Mouse (Mus musculus) forebrain, embryonic 12.5 days (tissue): ENCODE data around the gene Asb15. TPM values are rescaled to one million over a fixed set of nuclear protein-coding genes. Genes with fewer than 3 reads are reported as not detected.
A peak's percentile ranks its signal among the peaks of the same experiment; 100 is the strongest.

Experiments
- ATAC-seq: fragments of 200-750 bp; cut with Nextera tagmentation; 2 replicates; pipeline ENCODE4 v1.8.0; 2017; ENCODE audit warnings: moderate TSS enrichment; ENCODE audit not compliant: low FRiP score
- H3K27ac ChIP-seq: fragments of 300-500 bp; sonication (generic); 2 replicates; pipeline ENCODE4 v1.5.1; 2016; ENCODE audit warnings: mild to moderate bottlenecking
- H3K27me3 ChIP-seq: fragments of 300-500 bp; sonication (generic); 2 replicates; pipeline ENCODE4 v1.6.1; 2016; ENCODE audit warnings: mild to moderate bottlenecking
- H3K36me3 ChIP-seq: fragments of 300-500 bp; sonication (generic); replicated peaks from 2 replicates; pipeline ENCODE4 v1.6.1; 2016; ENCODE audit warnings: mild to moderate bottlenecking
- H3K4me1 ChIP-seq: fragments of 300-500 bp; sonication (generic); 2 replicates; pipeline ENCODE4 v1.6.1; 2016
- H3K4me2 ChIP-seq: fragments of 300-500 bp; sonication (generic); 2 replicates; pipeline ENCODE4 v1.6.1; 2016; ENCODE audit warnings: mild to moderate bottlenecking, moderate library complexity
- H3K4me3 ChIP-seq: fragments of 300-500 bp; sonication (generic); replicated peaks from 2 replicates; pipeline ENCODE4 v1.5.1; 2016; ENCODE audit warnings: mild to moderate bottlenecking
- H3K9ac ChIP-seq: fragments of 300-500 bp; sonication (generic); 2 replicates; pipeline ENCODE4 v1.6.1; 2016; ENCODE audit warnings: mild to moderate bottlenecking
- H3K9me3 ChIP-seq: fragments of 300-500 bp; sonication (generic); 2 replicates; pipeline ENCODE4 v1.6.1; 2016
- WGBS: fragments of 180-500 bp; shearing (Covaris S2); methylation state at CpG from one replicate; pipeline ENCODE4 v1.1.7; 2016; 5-methylcytosine and 5-hydroxymethylcytosine counted together
- polyA plus RNA-seq: library from polyadenylated mRNA; unstranded; fragments of >200 nt; fragmentation: Nextera tagmentation; extraction: Ambion mirVana; gene quantifications from 2 replicates; pipeline ENCODE4 v1.2.1, GENCODE M21; 2016

Gene Asb15
- polyA plus RNA-seq: not detected in 2 replicates

DNA sequence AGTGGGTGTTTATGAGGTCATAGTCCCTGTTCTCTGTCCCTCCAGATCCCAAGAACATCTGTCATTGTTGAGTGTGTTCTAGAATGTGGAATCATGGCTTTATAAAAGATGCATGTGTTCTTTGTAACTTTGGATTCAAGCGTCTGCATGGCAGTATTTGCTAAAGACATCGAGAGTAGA, at the start of gene Asb15:
Gene Asb15, plus strand, starts transcription at position 81 of the 180 bp plus-strand sequence.
- Histone ChIP-seq H3K9me3 (no peaks in the 10 kb centered on the region), H3K27ac (peak within 1 kb of the TSS; percentile 9; the same call in 1 of the 2 replicates), H3K27me3 (no peaks in the 10 kb centered on the region), H3K4me2 (peak within 1 kb of the TSS; percentile 59), H3K4me1 (peaks cover 21% of the 10 kb centered on the region), H3K4me3 (peak within 1 kb of the TSS; percentile 78), H3K9ac (peak within 1 kb of the TSS; percentile 70), H3K36me3 (no peaks in the 10 kb centered on the region; the same call in 1 of the 2 replicates)
- ATAC-seq: no peak; the same call in 1 of the 2 replicates
- 52% methylated on average over 2 of the region's 2 CpGs for WGBS

DNA sequence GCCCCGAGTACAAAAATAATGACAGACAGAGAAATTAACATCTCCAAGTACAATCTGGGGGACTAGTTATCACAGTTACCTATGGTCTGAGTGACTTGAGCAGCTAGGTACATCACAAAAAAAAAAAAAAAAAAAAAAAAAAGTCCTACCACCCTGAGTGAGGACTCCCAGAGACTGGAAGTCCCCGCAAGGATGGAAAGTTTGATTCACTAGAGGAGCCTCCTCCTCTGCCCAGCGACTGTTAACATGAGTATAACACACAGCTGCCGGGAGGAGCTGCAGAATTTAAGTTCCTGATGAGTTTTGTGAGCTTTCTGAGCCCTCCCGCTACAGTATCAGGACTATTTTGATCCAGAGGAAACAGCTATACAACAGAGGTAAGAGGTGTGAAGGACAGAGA, 41.4 kb upstream of the Asb15 start:
- Histone ChIP-seq H3K9me3 (no peaks in the 10 kb centered on the region), H3K27me3 (no peaks in the 10 kb centered on the region), H3K9ac (no peak overlapping the region), H3K4me2 (no peak overlapping the region), H3K4me1 (no peaks in the 10 kb centered on the region), H3K27ac (no peak overlapping the region), H3K36me3 (no peaks in the 10 kb centered on the region), H3K4me3 (no peak overlapping the region)
- WGBS: 77% methylated on average over 5 of the region's 5 CpGs
- ATAC-seq: no peak

DNA sequence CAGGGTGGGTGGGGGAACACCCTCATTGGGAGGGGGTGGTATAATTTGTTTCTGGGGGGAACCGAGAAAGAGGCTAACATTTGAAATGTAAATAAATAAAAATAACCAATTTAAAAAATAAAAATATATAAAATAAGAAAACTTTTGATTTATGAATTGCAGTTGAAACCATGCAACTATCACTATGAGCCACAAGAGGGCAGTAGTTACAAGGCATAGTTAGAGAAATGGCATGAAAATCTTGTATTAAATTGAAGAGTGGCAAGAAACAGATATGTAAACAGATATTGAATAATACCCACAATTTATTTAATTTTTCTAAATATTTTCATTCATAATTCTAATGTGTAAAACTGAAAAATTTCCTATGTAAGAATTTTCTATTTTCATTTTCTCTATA, 37.6 kb upstream of the Asb15 start:
- H3K36me3 ChIP-seq: no peaks in the 10 kb centered on the region
- ATAC-seq: no peak
- 26% methylated on average over 1 of the region's 1 CpGs for WGBS

DNA sequence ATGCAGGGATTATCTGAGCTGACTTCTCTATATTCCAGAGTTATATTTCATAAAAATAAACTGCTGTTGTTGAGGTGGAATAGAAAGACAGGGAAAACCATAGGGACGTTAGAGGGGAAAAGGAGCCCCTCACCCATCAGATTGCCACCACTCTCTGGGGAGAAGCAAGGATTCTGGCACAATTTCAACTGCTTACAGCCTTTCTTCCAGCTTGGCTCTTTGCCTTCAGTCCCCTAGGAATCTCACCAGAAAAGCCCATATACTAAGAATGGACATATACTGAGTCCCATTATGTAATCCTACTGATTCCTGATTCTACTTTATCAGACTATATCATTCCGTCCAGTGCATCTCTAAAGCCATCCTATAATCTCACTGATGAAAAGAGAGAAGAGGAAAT, 23.8 kb upstream of the Asb15 start:
- ATAC-seq: no peak
- 77% methylated on average over 2 of the region's 2 CpGs for WGBS
- H3K4me1 ChIP-seq: no peaks in the 10 kb centered on the region
- H3K9me3 ChIP-seq: no peaks in the 10 kb centered on the region
- no peaks in the 10 kb centered on the region for H3K36me3 ChIP-seq
- no peak overlapping the region for H3K9ac ChIP-seq
- no peak overlapping the region for H3K4me2 ChIP-seq
- no peak overlapping the region for H3K4me3 ChIP-seq
- H3K27me3 ChIP-seq: no peaks in the 10 kb centered on the region
- H3K27ac ChIP-seq: no peak overlapping the region

More for the DNA sequence above, 37.6 kb upstream of the Asb15 start:
- Histone ChIP-seq H3K27me3 (no peaks in the 10 kb centered on the region), H3K27ac (no peak overlapping the region), H3K4me2 (no peak overlapping the region), H3K9me3 (no peaks in the 10 kb centered on the region), H3K4me3 (no peak overlapping the region), H3K9ac (no peak overlapping the region), H3K4me1 (no peaks in the 10 kb centered on the region)

DNA sequence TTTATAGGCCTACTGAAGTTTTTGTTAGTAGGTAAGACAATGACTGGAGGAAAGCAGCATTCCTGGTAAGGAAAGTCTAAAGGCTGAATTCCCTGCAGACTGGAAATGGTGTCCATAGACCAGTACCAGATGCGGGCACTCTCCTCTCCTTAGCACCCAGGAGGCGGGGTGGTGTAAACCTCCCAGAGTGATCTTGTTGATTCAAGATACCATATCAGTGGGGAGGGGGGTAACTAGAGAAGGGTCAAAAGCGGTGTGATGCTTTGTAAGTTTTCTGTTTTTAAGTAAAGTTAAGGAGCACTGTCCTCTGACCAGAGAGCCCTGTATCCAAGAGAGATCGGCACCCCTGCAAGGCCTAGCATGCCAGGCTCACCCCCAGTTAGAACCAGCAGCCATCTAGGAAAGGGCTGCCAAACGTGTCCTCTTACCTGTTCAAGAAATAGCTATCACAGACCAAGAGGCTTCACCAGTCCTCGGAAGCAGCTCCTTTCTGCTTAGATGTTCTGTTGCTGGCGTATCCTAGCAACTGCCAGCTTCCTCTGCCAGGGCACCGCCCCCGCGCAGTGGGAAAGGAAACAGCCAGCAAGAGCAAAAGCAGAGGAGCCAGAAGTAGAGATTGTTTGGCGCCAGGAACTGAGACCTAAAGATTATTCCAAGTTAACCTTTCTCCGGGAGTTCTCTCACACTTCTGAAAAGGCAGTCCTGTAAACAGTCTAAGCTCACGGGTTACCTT, 13.2 kb upstream of the Asb15 start, which contains the start of gene Iqub:
Gene Iqub, minus strand, starts transcription at position 516 of the 733 bp plus-strand sequence.
- Histone ChIP-seq H3K27ac (no peak within 1 kb of the TSS), H3K9ac (no peak within 1 kb of the TSS), H3K36me3 (peaks cover 13% of the 10 kb centered on the region), H3K4me1 (peaks cover 8% of the 10 kb centered on the region), H3K27me3 (no peaks in the 10 kb centered on the region), H3K9me3 (no peaks in the 10 kb centered on the region), H3K4me3 (no peak within 1 kb of the TSS), H3K4me2 (peak within 1 kb of the TSS; percentile 35)
- peak; percentile 84 for ATAC-seq
- WGBS: 24% methylated on average over 13 of the region's 13 CpGs

DNA sequence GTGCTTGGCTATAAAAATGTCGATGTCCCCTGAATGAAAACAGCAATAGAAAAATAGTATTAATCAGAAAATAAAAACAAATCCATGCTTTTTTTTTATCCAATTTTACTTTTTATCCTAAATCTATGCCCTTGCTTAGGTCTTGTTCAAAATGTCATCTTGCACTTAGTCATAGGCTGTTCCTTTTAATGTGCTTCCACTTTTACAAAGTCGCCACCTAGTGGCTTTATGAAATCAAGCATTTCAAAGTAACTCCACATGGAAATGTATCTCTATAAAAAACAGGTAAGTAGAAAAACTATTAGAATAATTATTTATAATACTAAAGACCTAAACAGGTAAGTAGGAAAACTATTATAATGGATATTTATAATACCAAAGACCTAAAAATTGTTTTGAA, 11.7 kb upstream of the Asb15 start:
- Histone ChIP-seq H3K4me1 (peaks cover 8% of the 10 kb centered on the region), H3K4me3 (no peak overlapping the region), H3K27ac (no peak overlapping the region), H3K9ac (no peak overlapping the region), H3K4me2 (no peak overlapping the region), H3K36me3 (peaks cover 16% of the 10 kb centered on the region), H3K27me3 (no peaks in the 10 kb centered on the region), H3K9me3 (no peaks in the 10 kb centered on the region)
- peak; percentile 68; the same call in 1 of the 2 replicates for ATAC-seq
- 45% methylated on average over 2 of the region's 2 CpGs for WGBS

DNA sequence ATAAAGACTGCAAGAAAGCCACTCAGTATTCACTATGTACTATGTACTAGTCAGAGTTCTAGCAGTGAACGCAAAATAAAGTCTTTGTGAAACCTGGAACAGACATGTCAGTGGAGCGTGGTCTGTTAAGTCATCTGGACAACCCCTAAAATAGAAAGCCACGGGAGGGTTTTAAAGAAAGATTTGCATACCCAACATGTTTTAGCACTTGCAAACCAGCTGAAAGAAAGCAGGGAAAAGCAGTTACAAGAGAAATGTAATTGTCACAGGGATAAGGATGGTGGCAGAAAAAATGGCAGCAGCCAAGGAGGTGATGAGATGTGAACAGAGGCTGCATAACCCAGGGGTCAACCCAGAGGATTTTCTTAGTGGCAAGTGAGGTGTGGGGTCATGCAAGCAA, 2.2 kb upstream of the Asb15 start:
- Histone ChIP-seq H3K27me3 (no peaks in the 10 kb centered on the region), H3K9ac (no peak overlapping the region), H3K4me2 (no peak overlapping the region), H3K4me3 (no peak overlapping the region), H3K4me1 (peaks cover 21% of the 10 kb centered on the region), H3K36me3 (peaks cover 16% of the 10 kb centered on the region), H3K27ac (no peak overlapping the region), H3K9me3 (no peaks in the 10 kb centered on the region)
- WGBS: 94% methylated on average over 3 of the region's 3 CpGs
- ATAC-seq: no peak

DNA sequence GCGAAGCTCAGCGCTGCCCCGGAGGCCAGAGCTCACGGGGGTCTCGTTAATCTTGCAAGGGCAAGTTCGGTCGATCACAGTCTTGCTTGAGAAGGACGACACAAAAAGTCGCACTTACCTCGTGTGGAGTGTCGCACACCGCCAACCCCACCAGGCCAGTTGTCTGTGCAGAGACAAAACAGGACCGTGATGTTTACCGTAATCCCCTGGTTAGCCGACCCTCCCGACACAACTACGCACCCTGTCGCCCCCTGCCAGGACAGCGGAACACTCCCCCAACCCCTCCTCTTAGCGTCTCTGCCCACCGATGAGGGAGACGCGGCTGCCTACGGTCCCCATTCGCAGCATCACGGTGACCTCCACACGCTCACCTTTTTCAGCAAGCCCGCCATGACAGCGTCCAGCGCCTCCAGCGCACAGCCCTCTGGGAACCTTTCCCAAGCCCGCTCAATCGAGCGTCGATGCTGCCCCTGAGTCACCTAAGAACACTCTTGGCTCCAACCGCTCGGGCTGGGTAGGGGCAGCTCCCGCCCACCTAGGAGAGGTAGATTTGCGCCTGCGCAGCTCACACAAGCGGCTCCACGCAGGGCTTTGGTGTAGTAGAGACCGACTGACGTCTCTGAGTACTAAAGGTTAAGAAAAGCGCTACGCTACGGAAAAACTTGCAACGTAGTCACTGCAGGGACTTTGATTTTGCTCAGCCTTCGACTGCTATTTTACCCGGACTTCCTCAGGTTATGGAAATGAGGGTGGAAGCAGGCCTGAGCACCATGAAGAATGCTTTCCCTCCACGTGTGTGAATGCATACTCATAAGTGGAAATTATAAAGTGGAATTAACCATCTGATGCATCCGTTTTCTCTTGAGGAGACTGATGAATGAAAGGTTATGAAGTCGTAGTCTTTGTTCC, 535 bp upstream of the Asb15 start, which contains the start of gene Ndufa5:
Gene Ndufa5, minus strand, starts transcription at position 859 of the 909 bp plus-strand sequence.
- peaks cover 1% of the 10 kb centered on the region; the same call in 1 of the 2 replicates for H3K36me3 ChIP-seq
- H3K4me3 ChIP-seq: peak within 1 kb of the TSS; percentile 78
- H3K27me3 ChIP-seq: no peaks in the 10 kb centered on the region
- peak within 1 kb of the TSS; percentile 59 for H3K4me2 ChIP-seq
- peak within 1 kb of the TSS; percentile 70 for H3K9ac ChIP-seq
- H3K27ac ChIP-seq: peak within 1 kb of the TSS; percentile 9; the same call in 1 of the 2 replicates
- peaks cover 21% of the 10 kb centered on the region for H3K4me1 ChIP-seq
- H3K9me3 ChIP-seq: no peaks in the 10 kb centered on the region
- peak; percentile 98 for ATAC-seq
- under 1% methylated on average over 53 of the region's 53 CpGs for WGBS

DNA sequence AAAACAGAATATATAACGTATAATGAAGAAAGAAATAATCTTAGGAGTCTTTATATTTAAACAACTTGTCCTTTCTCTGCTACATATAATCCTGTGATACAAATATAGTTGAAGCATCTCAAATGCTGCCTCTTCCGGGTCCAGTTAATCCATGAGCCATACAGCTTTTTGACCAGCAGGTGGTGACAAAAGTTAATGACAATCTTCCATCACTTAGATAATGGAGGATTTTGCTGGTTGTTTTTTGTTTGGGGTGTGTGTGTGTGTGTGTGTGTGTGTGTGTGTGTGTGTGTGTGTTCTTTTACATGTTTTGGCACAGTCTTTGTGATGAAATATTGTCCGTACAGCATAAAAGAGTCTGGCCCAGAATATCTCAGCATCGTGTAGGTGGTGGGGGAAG, 2.2 kb downstream of the Asb15 start:
- ATAC-seq: no peak

DNA sequence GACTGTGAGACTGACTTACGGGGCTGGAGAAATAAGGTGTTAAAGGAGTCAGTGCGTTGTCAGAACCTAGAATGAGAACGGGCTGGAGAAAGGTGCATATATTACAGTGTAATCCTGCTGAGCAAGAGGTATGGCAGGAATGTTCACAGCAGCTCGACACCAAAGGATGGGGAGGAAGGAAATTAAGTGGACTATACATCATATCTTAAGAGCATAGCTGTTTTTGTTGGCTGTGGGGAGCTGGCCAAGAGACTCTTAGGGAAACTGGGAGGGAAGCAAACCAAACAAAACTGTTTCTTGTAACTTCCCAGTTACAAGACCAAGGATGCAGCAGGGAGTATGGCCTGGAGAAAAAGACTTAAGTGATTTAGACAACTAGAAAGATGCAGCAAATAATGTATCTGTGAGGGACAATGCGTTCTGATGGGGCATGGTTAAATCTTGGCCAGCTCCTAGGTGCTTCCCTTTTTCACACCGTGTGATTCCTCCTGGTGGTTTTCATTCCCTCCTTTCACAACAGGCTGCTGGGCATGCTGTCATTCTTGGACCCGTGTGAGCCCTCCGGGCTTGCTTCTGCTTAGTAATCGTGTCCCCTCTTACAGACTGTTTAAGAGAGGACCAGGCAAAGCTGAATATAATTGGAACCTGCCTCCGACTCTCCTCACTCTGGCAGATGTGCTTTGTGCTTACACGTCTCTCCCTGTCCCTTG, 2.9 kb downstream of the Asb15 start:
- no peak overlapping the region for H3K27ac ChIP-seq
- peak overlapping the region; percentile 26 for H3K4me2 ChIP-seq
- 58% methylated on average over 11 of the region's 11 CpGs for WGBS
- no peaks in the 10 kb centered on the region for H3K27me3 ChIP-seq
- ATAC-seq: no peak
- no peaks in the 10 kb centered on the region for H3K36me3 ChIP-seq
- H3K9ac ChIP-seq: no peak overlapping the region
- H3K4me1 ChIP-seq: peaks cover 18% of the 10 kb centered on the region
- H3K9me3 ChIP-seq: no peaks in the 10 kb centered on the region
- no peak overlapping the region for H3K4me3 ChIP-seq

More for the DNA sequence above, 2.2 kb downstream of the Asb15 start:
- Histone ChIP-seq H3K4me3 (no peak overlapping the region), H3K27me3 (no peaks in the 10 kb centered on the region), H3K27ac (no peak overlapping the region), H3K9me3 (no peaks in the 10 kb centered on the region), H3K4me2 (peak overlapping the region; percentile 26), H3K4me1 (peaks cover 21% of the 10 kb centered on the region), H3K9ac (no peak overlapping the region), H3K36me3 (no peaks in the 10 kb centered on the region)
- 34% methylated on average over 4 of the region's 4 CpGs for WGBS

DNA sequence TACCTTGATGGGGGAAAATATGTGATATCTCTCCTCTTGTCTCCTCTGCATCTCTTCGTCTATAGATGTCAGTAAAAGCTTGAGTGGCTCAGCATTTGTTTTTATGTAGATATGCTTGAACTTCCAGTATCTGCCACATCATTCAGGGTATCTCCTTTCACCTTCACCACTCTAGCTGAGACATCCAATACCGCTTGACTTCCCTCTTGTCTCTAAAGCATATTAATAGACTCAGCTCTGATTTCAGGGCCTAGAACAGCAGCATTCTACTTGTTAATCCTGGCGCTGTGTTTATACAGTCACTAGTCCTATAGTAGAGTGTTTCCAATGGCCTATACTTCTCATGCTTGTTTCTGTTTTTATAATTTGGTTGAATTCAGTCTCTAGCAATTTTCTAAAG, 4.9 kb downstream of the Asb15 start:
- WGBS: 86% methylated on average over 3 of the region's 3 CpGs
- peaks cover 9% of the 10 kb centered on the region; the same call in 1 of the 2 replicates for H3K4me1 ChIP-seq
- H3K4me2 ChIP-seq: no peak overlapping the region
- H3K27me3 ChIP-seq: no peaks in the 10 kb centered on the region
- no peak overlapping the region for H3K4me3 ChIP-seq
- ATAC-seq: no peak
- no peak overlapping the region for H3K27ac ChIP-seq
- H3K36me3 ChIP-seq: no peaks in the 10 kb centered on the region
- H3K9ac ChIP-seq: no peak overlapping the region
- no peaks in the 10 kb centered on the region for H3K9me3 ChIP-seq

DNA sequence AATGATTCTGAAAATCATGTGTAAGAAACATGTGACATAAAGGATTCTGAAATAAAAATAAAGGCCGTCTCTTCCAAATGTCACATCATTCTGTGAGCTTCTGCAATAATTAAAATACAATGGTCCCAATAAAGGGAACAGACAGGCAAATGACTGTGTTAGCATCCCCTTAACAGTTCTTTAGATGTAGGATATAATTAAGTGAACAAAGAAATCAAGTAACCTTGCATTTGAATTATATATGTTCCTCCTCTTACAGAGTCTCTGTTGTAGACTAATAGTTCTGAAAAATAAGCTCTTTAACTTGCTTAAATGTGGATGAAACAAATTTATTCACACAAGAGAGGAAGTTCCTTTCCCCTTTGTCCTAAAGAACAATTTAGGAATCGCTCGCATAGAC, 10.5 kb downstream of the Asb15 start:
- Histone ChIP-seq H3K4me1 (no peaks in the 10 kb centered on the region), H3K9ac (no peak overlapping the region), H3K27me3 (no peaks in the 10 kb centered on the region), H3K9me3 (no peaks in the 10 kb centered on the region), H3K36me3 (no peaks in the 10 kb centered on the region), H3K27ac (no peak overlapping the region), H3K4me2 (no peak overlapping the region), H3K4me3 (no peak overlapping the region)
- ATAC-seq: no peak
- 85% methylated on average over 3 of the region's 3 CpGs for WGBS
